Mouse (Mus musculus) lung, postnatal 25 days (tissue): ENCODE measurements around the gene Ubap2l.
A peak's percentile ranks its signal among the peaks of the same experiment; 100 is the strongest.

Experiments
- DNase-seq: peaks from one replicate; pipeline ENCODE4 v3.0.0; 2022; ENCODE audit warnings: low spot score

The Ubap2l gene

GRCm38 (mm10) chr3:89965972-89966371 is 86.5 kb downstream of the Ubap2l start:
- no peak for DNase-seq

- DNase-seq, result no peak
Measured at GRCm38 (mm10) chr3:89965557-89965956, 86.9 kb downstream of the Ubap2l start.

GRCm38 (mm10) chr3:89963926-89964739 is 88.3 kb downstream of the Ubap2l start:
- peak; percentile 81 for DNase-seq

GRCm38 (mm10) chr3:89963221-89963763 is 89.1 kb downstream of the Ubap2l start, which contains the start of gene Atp8b2:
Gene Atp8b2, minus strand, starts transcription at chr3:89963508.
- DNase-seq, result peak; percentile 36

- peak; percentile 7 for DNase-seq
Measured at GRCm38 (mm10) chr3:89962751-89963220, 89.6 kb downstream of the Ubap2l start.

GRCm38 (mm10) chr3:89962059-89962750 is 90.2 kb downstream of the Ubap2l start:
- peak; percentile 13 for DNase-seq

- no peak for DNase-seq
Measured at GRCm38 (mm10) chr3:89961436-89961835, 91.0 kb downstream of the Ubap2l start.

- DNase-seq, result peak; percentile 94
Measured at GRCm38 (mm10) chr3:89960469-89960868, 92.0 kb downstream of the Ubap2l start.

- no peak for DNase-seq
Measured at GRCm38 (mm10) chr3:89959435-89959834, 93.0 kb downstream of the Ubap2l start.

GRCm38 (mm10) chr3:89957880-89958279 is 94.5 kb downstream of the Ubap2l start:
- no peak for DNase-seq

- DNase-seq, result no peak
Measured at GRCm38 (mm10) chr3:89956177-89956971, 96.1 kb downstream of the Ubap2l start.

- DNase-seq, result peak; percentile 78
Measured at GRCm38 (mm10) chr3:89953420-89953819, 99.0 kb downstream of the Ubap2l start.
